Mouse (Mus musculus) forebrain, embryonic 16.5 days (tissue): ENCODE data around the gene Gm20481. TPM values are rescaled to one million over a fixed set of nuclear protein-coding genes. Genes with fewer than 3 reads are reported as not detected.

Experiments
- ATAC-seq: fragments of 200-750 bp; cut with Nextera tagmentation; 2 replicates; pipeline ENCODE4 v1.8.0; 2017; ENCODE audit warnings: mild to moderate bottlenecking, moderate library complexity
- H3K27ac ChIP-seq: fragments of 300-500 bp; sonication (generic); 2 replicates; pipeline ENCODE4 v1.5.1; 2014; ENCODE audit warnings: low read length, control low read depth
- H3K27me3 ChIP-seq: fragments of 300-500 bp; sonication (generic); replicated peaks from 2 replicates; pipeline ENCODE4 v1.6.1; 2014; ENCODE audit warnings: low read length; ENCODE audit not compliant: control insufficient read depth, insufficient read depth
- H3K36me3 ChIP-seq: fragments of 300-500 bp; sonication (generic); 2 replicates; pipeline ENCODE4 v1.6.1; 2014; ENCODE audit not compliant: control insufficient read depth, insufficient read depth
- H3K4me1 ChIP-seq: fragments of 300-500 bp; sonication (generic); replicated peaks from 2 replicates; pipeline ENCODE4 v1.6.1; 2014; ENCODE audit warnings: low read length; ENCODE audit not compliant: control insufficient read depth, insufficient read depth
- H3K4me2 ChIP-seq: fragments of 300-500 bp; sonication (generic); 2 replicates; pipeline ENCODE4 v1.6.1; 2014; ENCODE audit warnings: mild to moderate bottlenecking, low read length, control low read depth
- H3K4me3 ChIP-seq: fragments of 300-500 bp; sonication (generic); replicated peaks from 2 replicates; pipeline ENCODE4 v1.5.1; 2014; ENCODE audit warnings: mild to moderate bottlenecking, low read length, control low read depth
- H3K9ac ChIP-seq: fragments of 300-500 bp; sonication (generic); replicated peaks from 2 replicates; pipeline ENCODE4 v1.6.1; 2014; ENCODE audit warnings: low read depth, low read length, control low read depth
- H3K9me3 ChIP-seq: fragments of 300-500 bp; sonication (generic); 2 replicates; pipeline ENCODE4 v1.6.1; 2016; ENCODE audit warnings: low read length; ENCODE audit not compliant: control insufficient read depth
- WGBS: fragments of 180-500 bp; shearing (Covaris S2); extraction: QIAGEN DNeasy Blood & Tissue Kit; methylation state at CpG from one replicate; pipeline ENCODE4 v1.1.7; 2014; 5-methylcytosine and 5-hydroxymethylcytosine counted together
- polyA plus RNA-seq: library from polyadenylated mRNA; unstranded; fragments of >200 nt; fragmentation: Nextera tagmentation; extraction: Ambion mirVana; gene quantifications from 2 replicates; pipeline ENCODE4 v1.2.1, GENCODE M21; 2015

Gm20481 gene
- polyA plus RNA-seq, 1 experiment from 2014 or later: not detected

DNA sequence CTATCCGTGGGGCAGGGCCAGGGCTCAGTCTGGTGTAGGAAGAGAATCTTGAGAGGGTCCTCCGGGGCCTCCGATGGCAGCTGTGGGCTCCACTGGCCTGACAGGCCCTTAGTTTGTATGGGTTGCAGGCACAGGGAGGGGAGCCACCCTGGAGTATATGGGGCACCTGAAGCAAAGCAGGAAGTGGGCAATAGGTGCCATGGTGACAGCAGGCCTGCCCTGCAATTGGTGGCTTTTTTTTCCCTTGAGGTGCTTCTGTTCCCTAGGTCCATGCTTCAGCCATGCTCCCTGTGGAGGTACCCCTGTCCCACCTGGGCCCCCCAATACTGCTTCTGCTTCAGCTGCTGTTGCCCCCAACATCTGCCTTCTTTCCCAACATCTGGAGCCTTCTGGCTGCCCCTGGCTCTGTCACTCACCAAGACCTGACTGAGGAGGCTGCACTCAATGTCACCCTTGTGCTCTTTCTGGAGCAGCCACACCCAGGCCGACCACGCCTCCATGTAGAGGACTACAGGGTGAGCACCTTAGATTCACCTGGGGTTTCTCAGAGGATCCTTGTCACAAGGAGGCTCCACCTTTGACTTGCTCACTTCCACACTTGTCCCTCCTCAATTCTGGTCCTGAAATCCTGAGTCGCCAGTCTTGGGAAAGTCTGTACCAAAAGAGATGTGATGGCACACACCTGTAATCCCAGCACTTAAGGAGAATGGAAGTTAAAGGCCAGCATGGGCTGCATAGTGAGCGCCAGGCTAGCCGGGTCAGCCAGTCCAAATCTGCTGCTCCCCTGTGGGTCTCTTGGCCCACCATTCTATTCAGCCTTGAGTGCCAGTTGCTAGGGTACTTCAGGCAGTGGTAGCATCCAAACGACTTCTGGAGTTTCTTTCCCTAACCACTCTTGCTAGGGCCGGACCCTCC lies 47.3 kb downstream of the Gm20481 start:
- H3K36me3 ChIP-seq: peaks cover 21% of the 10 kb centered on the region
- peaks cover 12% of the 10 kb centered on the region for H3K4me1 ChIP-seq
- H3K4me3 ChIP-seq: no peak overlapping the region
- H3K4me2 ChIP-seq: no peak overlapping the region
- H3K27ac ChIP-seq: no peak overlapping the region
- no peak for ATAC-seq
- H3K9ac ChIP-seq: no peak overlapping the region
- H3K9me3 ChIP-seq: no peaks in the 10 kb centered on the region
- no peaks in the 10 kb centered on the region for H3K27me3 ChIP-seq
- 82% methylated on average over 10 of the region's 10 CpGs for WGBS

- no peak overlapping the region for H3K27ac ChIP-seq
- H3K4me3 ChIP-seq: no peak overlapping the region
- WGBS: 76% methylated on average over 14 of the region's 14 CpGs
- peaks cover 20% of the 10 kb centered on the region for H3K36me3 ChIP-seq
- no peak for ATAC-seq
- H3K4me1 ChIP-seq: peaks cover 12% of the 10 kb centered on the region
- no peaks in the 10 kb centered on the region for H3K9me3 ChIP-seq
- no peak overlapping the region for H3K9ac ChIP-seq
- H3K27me3 ChIP-seq: no peaks in the 10 kb centered on the region
- H3K4me2 ChIP-seq: no peak overlapping the region
These were observed 48.0 kb downstream of the Gm20481 start for GRCm38 (mm10) chr17:35017706-35018030.

DNA sequence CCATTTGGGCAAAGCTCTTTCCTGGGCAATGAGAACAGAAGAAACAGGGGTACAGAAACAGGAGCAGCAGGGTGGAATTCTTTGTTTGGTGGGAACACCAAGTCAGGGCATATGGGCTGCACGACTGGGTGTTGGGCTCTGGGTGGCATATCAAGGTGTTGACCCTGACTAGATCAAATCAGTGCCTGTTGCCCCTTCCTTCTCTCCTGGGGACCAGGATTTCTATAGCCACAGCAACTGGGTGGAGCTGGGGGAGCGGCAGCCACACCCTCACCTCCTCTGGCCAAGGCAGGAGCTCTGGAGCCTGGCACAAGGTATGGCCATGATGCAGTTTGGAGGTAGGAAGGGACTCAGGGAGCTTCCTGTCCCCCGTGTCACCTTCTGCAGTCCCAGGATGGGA lies 48.5 kb downstream of the Gm20481 start:
- Histone ChIP-seq H3K36me3 (peaks cover 17% of the 10 kb centered on the region), H3K4me2 (no peak overlapping the region), H3K4me3 (no peak overlapping the region), H3K9ac (no peak overlapping the region), H3K9me3 (no peaks in the 10 kb centered on the region), H3K27ac (no peak overlapping the region), H3K27me3 (no peaks in the 10 kb centered on the region), H3K4me1 (peaks cover 12% of the 10 kb centered on the region)
- no peak for ATAC-seq
- 86% methylated on average over 3 of the region's 3 CpGs for WGBS

- Histone ChIP-seq H3K4me3 (no peak overlapping the region), H3K9ac (no peak overlapping the region), H3K36me3 (peaks cover 5% of the 10 kb centered on the region; the same call in 1 of the 2 replicates), H3K27me3 (no peaks in the 10 kb centered on the region), H3K9me3 (no peaks in the 10 kb centered on the region), H3K4me1 (peaks cover 12% of the 10 kb centered on the region), H3K4me2 (no peak overlapping the region), H3K27ac (no peak overlapping the region)
- ATAC-seq: no peak
- 72% methylated on average over 11 of the region's 11 CpGs for WGBS
These were observed 50.2 kb downstream of the Gm20481 start for GRCm38 (mm10) chr17:35019894-35020293.

- no peak for ATAC-seq
- Histone ChIP-seq H3K4me2 (no peak overlapping the region), H3K4me1 (peaks cover 12% of the 10 kb centered on the region), H3K4me3 (no peak overlapping the region), H3K9me3 (no peaks in the 10 kb centered on the region), H3K27ac (no peak overlapping the region), H3K27me3 (no peaks in the 10 kb centered on the region), H3K36me3 (0 out of 2 replicates have a peak, but pooled peaks cover 2% of the 10 kb centered on the region), H3K9ac (no peak overlapping the region)
- 89% methylated on average over 8 of the region's 8 CpGs for WGBS
These were observed 50.8 kb downstream of the Gm20481 start for GRCm38 (mm10) chr17:35020551-35020950.

DNA sequence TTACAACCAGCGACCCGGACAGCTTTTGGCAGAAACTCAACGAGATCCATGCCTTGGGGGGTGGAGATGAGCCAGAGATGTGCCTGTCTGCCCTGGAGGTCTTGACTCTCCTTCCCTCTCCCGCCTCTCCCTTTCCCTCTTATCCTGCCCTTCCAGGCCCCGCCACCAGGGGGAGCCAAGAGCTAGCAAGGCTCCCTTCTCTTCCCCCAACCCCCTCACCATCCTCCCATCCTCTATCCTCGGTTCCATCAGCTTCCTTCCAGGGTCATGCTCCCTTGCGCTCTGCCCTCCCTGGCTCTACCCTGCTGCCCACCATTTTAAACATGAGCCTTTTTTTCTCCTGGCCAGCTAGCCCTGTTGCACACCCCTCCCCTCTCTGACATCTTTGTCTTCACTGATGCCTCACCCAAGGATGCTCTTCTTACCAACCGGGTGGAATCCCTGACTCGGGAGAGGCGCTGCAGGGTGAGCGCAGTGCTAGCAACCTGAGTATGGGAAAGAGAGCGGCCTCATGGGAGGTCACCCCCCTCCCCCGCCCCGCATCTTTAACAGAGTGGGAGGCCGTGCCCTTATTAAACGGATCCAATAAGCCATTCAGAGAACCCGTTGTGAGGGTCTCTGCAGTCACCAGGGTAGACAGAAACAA lies 51.6 kb downstream of the Gm20481 start:
- WGBS: 5% methylated on average over 17 of the region's 17 CpGs
- no peaks in the 10 kb centered on the region for H3K27me3 ChIP-seq
- H3K36me3 ChIP-seq: no peaks in the 10 kb centered on the region
- peak overlapping the region; percentile 35; the same call in 1 of the 2 replicates for H3K4me2 ChIP-seq
- H3K4me1 ChIP-seq: peaks cover 12% of the 10 kb centered on the region
- H3K9me3 ChIP-seq: no peaks in the 10 kb centered on the region
- no peak overlapping the region for H3K27ac ChIP-seq
- H3K4me3 ChIP-seq: no peak overlapping the region
- H3K9ac ChIP-seq: peak overlapping the region; percentile 22; the same call in 1 of the 2 replicates
- peak; percentile 68 for ATAC-seq

Other genes starting within 250 kb of the Gm20481 start
- gene C4b, start 226.0 kb upstream of the Gm20481 start, polyA plus RNA-seq: 0.16 TPM in 1 of 2 replicates, not detected in the other
- gene Cyp21a1, start 165.4 kb upstream of the Gm20481 start, polyA plus RNA-seq: not detected in 2 replicates
- 33.4 and 50.4 TPM in 2 replicates for gene Stk19, start 133.0 kb upstream of the Gm20481 start, polyA plus RNA-seq
- 64.8 and 75.6 TPM in 2 replicates for gene Dxo, start 132.9 kb upstream of the Gm20481 start, polyA plus RNA-seq
- gene Skiv2l, start 119.7 kb upstream of the Gm20481 start, polyA plus RNA-seq: 65.6 and 67.5 TPM in 2 replicates
- gene Nelfe, start 119.5 kb upstream of the Gm20481 start, polyA plus RNA-seq: 87.5 and 97.7 TPM in 2 replicates
- 1.1 and 1.3 TPM in 2 replicates for gene Cfb, start 107.4 kb upstream of the Gm20481 start, polyA plus RNA-seq
- 7.1 and 8.0 TPM in 2 replicates for gene Zbtb12, start 90.4 kb upstream of the Gm20481 start, polyA plus RNA-seq
- gene Gm20547, start 87.9 kb upstream of the Gm20481 start, polyA plus RNA-seq: 0.29 TPM in 1 of 2 replicates, not detected in the other
- gene C2, start 71.6 kb upstream of the Gm20481 start, polyA plus RNA-seq: 1.6 and 1.7 TPM in 2 replicates
- 107 and 121 TPM in 2 replicates for gene Ehmt2, start 71.4 kb upstream of the Gm20481 start, polyA plus RNA-seq
- gene Slc44a4, start 55.4 kb upstream of the Gm20481 start, polyA plus RNA-seq: 0.09 TPM in 1 of 2 replicates, not detected in the other
- gene Neu1, start 38.7 kb upstream of the Gm20481 start, polyA plus RNA-seq: 31.8 and 36.8 TPM in 2 replicates
- 0.14 TPM in 1 of 2 replicates, not detected in the other for gene Hspa1b, start 10.7 kb upstream of the Gm20481 start, polyA plus RNA-seq
- 3.3 and 5.2 TPM in 2 replicates for gene Hspa1a, start 2.2 kb downstream of the Gm20481 start, polyA plus RNA-seq
- gene Hspa1l, start 2.8 kb downstream of the Gm20481 start, polyA plus RNA-seq: 1.5 and 1.7 TPM in 2 replicates
- 119 and 121 TPM in 2 replicates for gene Lsm2, start 11.9 kb downstream of the Gm20481 start, polyA plus RNA-seq
- gene Vars, start 31.1 kb downstream of the Gm20481 start, polyA plus RNA-seq: 81.7 and 85.2 TPM in 2 replicates
- 0.12 and 0.14 TPM in 2 replicates for gene Vwa7, start 46.7 kb downstream of the Gm20481 start, polyA plus RNA-seq
- gene Sapcd1, start 58.1 kb downstream of the Gm20481 start, polyA plus RNA-seq: 2.2 and 2.7 TPM in 2 replicates
- 3.1 and 3.4 TPM in 2 replicates for gene Msh5, start 76.8 kb downstream of the Gm20481 start, polyA plus RNA-seq
- 79.3 and 85.5 TPM in 2 replicates for gene Clic1, start 80.1 kb downstream of the Gm20481 start, polyA plus RNA-seq
- gene Ddah2, start 89.1 kb downstream of the Gm20481 start, polyA plus RNA-seq: 484 and 489 TPM in 2 replicates
- gene Ly6g6c, start 95.5 kb downstream of the Gm20481 start, polyA plus RNA-seq: not detected in 2 replicates
- gene Mpig6b, start 96.3 kb downstream of the Gm20481 start, polyA plus RNA-seq: 0.24 TPM in 1 of 2 replicates, not detected in the other
- 11.8 and 12.3 TPM in 2 replicates for gene Ly6g6e, start 107.0 kb downstream of the Gm20481 start, polyA plus RNA-seq
- gene Ly6g6d, start 108.2 kb downstream of the Gm20481 start, polyA plus RNA-seq: 1.2 and 1.6 TPM in 2 replicates
- gene Ly6g6f, start 115.7 kb downstream of the Gm20481 start, polyA plus RNA-seq: not detected in 2 replicates
- gene Abhd16a, start 119.4 kb downstream of the Gm20481 start, polyA plus RNA-seq: 93.1 and 109 TPM in 2 replicates
- gene Ly6g5c, start 138.4 kb downstream of the Gm20481 start, polyA plus RNA-seq: not detected in 2 replicates
- 0.62 and 1.3 TPM in 2 replicates for gene Ly6g5b, start 145.5 kb downstream of the Gm20481 start, polyA plus RNA-seq
- gene Gpank1, start 151.5 kb downstream of the Gm20481 start, polyA plus RNA-seq: 29.6 and 29.8 TPM in 2 replicates
- 308 and 320 TPM in 2 replicates for gene Csnk2b, start 152.1 kb downstream of the Gm20481 start, polyA plus RNA-seq
- gene D17H6S53E, start 156.5 kb downstream of the Gm20481 start, polyA plus RNA-seq: 6.1 and 8.6 TPM in 2 replicates
- gene Apom, start 162.1 kb downstream of the Gm20481 start, polyA plus RNA-seq: 0.56 TPM in 1 of 2 replicates, not detected in the other
- gene Bag6, start 165.3 kb downstream of the Gm20481 start, polyA plus RNA-seq: 85.4 and 86.7 TPM in 2 replicates
- gene Prrc2a, start 195.0 kb downstream of the Gm20481 start, polyA plus RNA-seq: 156 and 195 TPM in 2 replicates
- 5.9 and 8.0 TPM in 2 replicates for gene Aif1, start 206.2 kb downstream of the Gm20481 start, polyA plus RNA-seq
- gene Lst1, start 218.5 kb downstream of the Gm20481 start, polyA plus RNA-seq: 4.5 and 4.9 TPM in 2 replicates
- gene Ltb, start 224.5 kb downstream of the Gm20481 start, polyA plus RNA-seq: 0.24 TPM in 1 of 2 replicates, not detected in the other
- gene Tnf, start 232.1 kb downstream of the Gm20481 start, polyA plus RNA-seq: not detected in 2 replicates
- 0.24 and 0.35 TPM in 2 replicates for gene Lta, start 235.4 kb downstream of the Gm20481 start, polyA plus RNA-seq